Mouse (Mus musculus): Measurements from ENCODE around the gene Bach2.

DNA sequence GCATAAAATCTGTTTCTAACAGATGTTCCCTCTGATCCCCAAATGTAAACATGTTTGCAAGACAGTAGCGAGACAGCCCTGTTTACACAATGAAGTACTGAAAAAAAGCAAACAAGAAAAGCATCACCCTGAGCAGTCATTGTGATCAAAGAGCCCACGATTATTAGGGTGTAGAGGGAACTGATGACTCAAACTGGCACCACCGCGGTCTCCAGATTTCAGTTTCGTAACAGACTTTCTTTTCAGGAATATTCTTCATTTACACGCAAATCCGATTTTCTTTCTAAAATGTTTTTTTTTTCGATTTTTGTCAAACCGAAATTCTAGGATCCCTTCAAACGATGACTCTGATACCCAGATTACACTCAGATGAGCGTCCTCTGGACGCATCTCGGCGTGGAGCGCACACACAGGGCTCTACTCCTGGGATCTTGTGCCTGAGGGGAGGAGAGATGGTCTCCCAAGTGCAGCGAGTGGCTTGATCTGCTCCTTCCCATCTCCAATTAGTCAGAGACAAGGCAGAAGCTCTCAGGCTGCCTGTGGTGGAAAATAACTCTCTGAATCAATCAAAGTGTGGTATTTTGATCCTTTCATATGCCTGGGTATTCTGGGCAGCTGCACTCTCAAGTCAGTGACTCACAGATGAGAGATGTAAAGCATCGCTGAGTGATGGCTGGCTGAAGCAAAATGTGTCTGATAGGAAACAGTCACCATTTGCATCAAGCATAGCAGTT, 166.7 kb downstream of the Bach2 start:
- no peak for TF ChIP-seq CTCF (IDR thresholded peaks at IDR 0.05; ENCODE audit: low read depth)
- no peak for TF ChIP-seq EP300 (IDR thresholded peaks at IDR 0.05; ENCODE audit: low read depth)

All from heart, postnatal 0 days (tissue).